Mouse (Mus musculus): ENCODE measurements around the gene Vmn1r83. TPM values are rescaled to one million over a fixed set of nuclear protein-coding genes. Genes with fewer than 3 reads are reported as not detected.

Vmn1r83 gene
- total RNA-seq (2023), result not detected

GRCm38 (mm10) chr7:12329381-12329780 lies at the start of gene Vmn1r83:
TSS of gene Vmn1r83 (minus strand) at chr7:12329481.

GRCm38 (mm10) chr7:12369173-12369572 lies 39.9 kb upstream of the Vmn1r83 start, which contains the start of gene Vmn1r84:
TSS of gene Vmn1r84 (minus strand) at chr7:12369273.

GRCm38 (mm10) chr7:12300130-12300529 lies 29.2 kb downstream of the Vmn1r83 start, which contains the start of gene Vmn1r82:
TSS of gene Vmn1r82 (plus strand) at chr7:12300430.

Other genes starting within 250 kb of the Vmn1r83 start
- gene Vmn1r78, start 179.2 kb downstream of the Vmn1r83 start, total RNA-seq (2023), result not detected
- gene Vmn1r79, start 158.2 kb downstream of the Vmn1r83 start, total RNA-seq (2023), result not detected
- not detected for gene Vmn1r80, start 140.2 kb downstream of the Vmn1r83 start, total RNA-seq (2023)
- 0.06 TPM for gene Vmn1r81, start 61.2 kb downstream of the Vmn1r83 start, total RNA-seq (2023)
- gene Vmn1r82, start 29.1 kb downstream of the Vmn1r83 start, total RNA-seq (2023), result not detected
- gene Vmn1r84, start 39.8 kb upstream of the Vmn1r83 start, total RNA-seq (2023), result not detected
- gene Zfp551, start 93.3 kb upstream of the Vmn1r83 start, total RNA-seq (2023), result 4.7 TPM
- 6.4 TPM for gene Zfp606, start 148.8 kb upstream of the Vmn1r83 start, total RNA-seq (2023)
- not detected for gene 2900092C05Rik, start 183.0 kb upstream of the Vmn1r83 start, total RNA-seq (2023)